Mouse (Mus musculus) CH12.LX (cell line): ENCODE measurements around the gene Olfr481. TPM values are rescaled to one million over a fixed set of nuclear protein-coding genes. Genes with fewer than 3 reads are reported as not detected.

Source experiments
- DNase-seq: peaks from one replicate; pipeline ENCODE4 v3.0.0-alpha.2; 2013; ENCODE audit errors: extremely low read depth
- H3K27ac ChIP-seq: 2 replicates; pipeline ENCODE4 v1.5.1; 2012; ENCODE audit warnings: low read depth, mild to moderate bottlenecking, control low read depth, moderate library complexity; ENCODE audit not compliant: insufficient read depth
- H3K27me3 ChIP-seq: replicated peaks from 2 replicates; pipeline ENCODE3; 2012; ENCODE audit warnings: inconsistent platforms
- H3K36me3 ChIP-seq, 2 experiments: replicated peaks in 1 of 2; 2 replicates each; pipeline versions ENCODE3 to v1.6.1; 2012; ENCODE audit warnings: inconsistent platforms in 1 of 2, low read length in 1 of 2, mild to moderate bottlenecking in 1 of 2, mixed read lengths in 1 of 2, moderate library complexity in 1 of 2; ENCODE audit not compliant: control insufficient read depth in 1 of 2, insufficient read depth in 1 of 2
- H3K4me1 ChIP-seq, 2 experiments: 2 replicates each; pipeline ENCODE4 v1.6.1; 2012; ENCODE audit warnings: inconsistent platforms in 1 of 2, moderate library complexity in 1 of 2; ENCODE audit not compliant: insufficient read depth in 2 of 2, control insufficient read depth in 1 of 2
- H3K4me2 ChIP-seq: 2 replicates; pipeline ENCODE4 v1.6.1; 2012; ENCODE audit warnings: low read depth, mild to moderate bottlenecking, control low read depth; ENCODE audit not compliant: poor library complexity, insufficient read depth, severe bottlenecking
- H3K4me3 ChIP-seq, 3 experiments: fragments of 150-350 bp in 1 of 3; sonication (generic) in 1 of 3; replicated peaks in 1 of 3; 2 replicates each; pipeline versions ENCODE3 to v1.5.1; 2011 to 2012; ENCODE audit warnings: low read depth in 2 of 3, low read length in 2 of 3, mild to moderate bottlenecking in 2 of 3, moderate library complexity in 2 of 3, control low read depth in 1 of 3, improper control_type of control experiment in 1 of 3, inconsistent platforms in 1 of 3, mixed read lengths in 1 of 3; ENCODE audit not compliant: poor library complexity in 1 of 3
- H3K79me2 ChIP-seq: replicated peaks from 2 replicates; pipeline ENCODE4 v1.6.1; 2012; ENCODE audit warnings: mild to moderate bottlenecking, moderate library complexity; ENCODE audit not compliant: control insufficient read depth, poor library complexity, insufficient read depth, severe bottlenecking; ENCODE audit errors: extremely low read depth
- H3K9ac ChIP-seq: 2 replicates; pipeline ENCODE4 v1.6.1; 2012; ENCODE audit warnings: low read depth, mild to moderate bottlenecking, control low read depth, moderate library complexity; ENCODE audit not compliant: insufficient read depth
- H3K9me3 ChIP-seq: replicated peaks from 2 replicates; pipeline ENCODE3; 2012; ENCODE audit warnings: low read length, inconsistent platforms, mixed read lengths
- E2F4 ChIP-seq: IDR thresholded peaks from 2 replicates; pipeline ENCODE4 v1.6.1; 2011; ENCODE audit warnings: low read depth, low read length, improper control_type of control experiment; ENCODE audit not compliant: insufficient replicate concordance
- EP300 ChIP-seq: IDR thresholded peaks from 2 replicates; pipeline ENCODE4 v1.6.1; 2011; ENCODE audit warnings: low read length, improper control_type of control experiment
- HCFC1 ChIP-seq: IDR thresholded peaks from 2 replicates; pipeline ENCODE4 v1.6.1; 2012; ENCODE audit warnings: low read depth, mild to moderate bottlenecking, inconsistent platforms, low read length, improper control_type of control experiment
- IRF4 ChIP-seq: IDR thresholded peaks from 2 replicates; pipeline ENCODE4 v1.6.1; 2014; ENCODE audit warnings: low read depth, mild to moderate bottlenecking, inconsistent platforms, low read length, improper control_type of control experiment
- JUN ChIP-seq: IDR thresholded peaks from 2 replicates; pipeline ENCODE4 v1.6.1; 2011; ENCODE audit warnings: low read depth, mild to moderate bottlenecking, low read length, improper control_type of control experiment, moderate library complexity; ENCODE audit not compliant: insufficient read depth
- MAFK ChIP-seq: IDR thresholded peaks from 2 replicates; pipeline ENCODE4 v1.6.1; 2011; ENCODE audit warnings: low read length, improper control_type of control experiment; ENCODE audit not compliant: insufficient replicate concordance
- MAX ChIP-seq: IDR thresholded peaks from 2 replicates; pipeline ENCODE4 v1.6.1; 2011; ENCODE audit warnings: low read length, improper control_type of control experiment
- MEF2A ChIP-seq: IDR thresholded peaks from 2 replicates; pipeline ENCODE4 v1.6.1; 2014; ENCODE audit warnings: low read depth, mild to moderate bottlenecking, inconsistent platforms, low read length, improper control_type of control experiment, borderline replicate concordance
- NELFE ChIP-seq: IDR thresholded peaks from 2 replicates; pipeline ENCODE4 v1.6.1; 2011; ENCODE audit warnings: low read depth, low read length, improper control_type of control experiment
- PAX5 ChIP-seq: IDR thresholded peaks from 2 replicates; pipeline ENCODE4 v1.6.1; 2012; ENCODE audit warnings: low read length, inconsistent platforms, mixed read lengths
- POLR2A ChIP-seq: IDR thresholded peaks from 2 replicates; pipeline ENCODE4 v1.6.1; 2011; ENCODE audit warnings: low read depth, mild to moderate bottlenecking, improper control_type of control experiment, low read length
- POLR2AphosphoS2 ChIP-seq: IDR thresholded peaks from 2 replicates; pipeline ENCODE4 v1.6.1; 2011; ENCODE audit warnings: low read depth, low read length, improper control_type of control experiment
- RAD21 ChIP-seq: IDR thresholded peaks from 2 replicates; pipeline ENCODE4 v1.6.1; 2011; ENCODE audit warnings: low read depth, mild to moderate bottlenecking, low read length, improper control_type of control experiment, moderate library complexity
- TBP ChIP-seq: conservative IDR thresholded peaks from 2 replicates; pipeline ENCODE4 v1.6.1; 2011; ENCODE audit warnings: low read depth, low read length, improper control_type of control experiment
- ZC3H11A ChIP-seq: IDR thresholded peaks from 2 replicates; pipeline ENCODE4 v1.6.1; 2012; ENCODE audit warnings: low read depth, mild to moderate bottlenecking, inconsistent platforms, low read length, improper control_type of control experiment
- ZKSCAN1 ChIP-seq: IDR thresholded peaks from 2 replicates; pipeline ENCODE4 v1.6.1; 2012; ENCODE audit warnings: low read depth, inconsistent platforms, low read length, improper control_type of control experiment, borderline replicate concordance
- ZNF384 ChIP-seq: IDR thresholded peaks from 2 replicates; pipeline ENCODE4 v1.6.1; 2012; ENCODE audit warnings: low read depth, low read length, improper control_type of control experiment, inconsistent platforms
- dilution Hi-C: fragments of 300-500 bp; cut with MboI; formaldehyde crosslinking; loops from 2 replicates; pipeline ENCODE4 v1.14.3; 2020; ENCODE audit warnings: low sequenced_read_pairs; ENCODE audit not compliant: extremely low pct_unique_long_range_greater_than_20kb, extremely low pct_ligation_motif_present
- in situ Hi-C: fragments of 300-500 bp; cut with MboI; formaldehyde crosslinking; loops from 3 replicates; pipeline ENCODE4 v1.14.3; 2019; ENCODE audit warnings: low sequenced_read_pairs, low pct_ligation_motif_present, low pct_unique_long_range_greater_than_20kb, mixed read lengths
- polyA plus RNA-seq: library from polyadenylated mRNA; unstranded; fragments of >175 nt; gene quantifications from 2 replicates; pipeline ENCODE4 v1.2.1, GENCODE M21; 2012; ENCODE audit warnings: low read depth; ENCODE audit not compliant: insufficient read length
- total RNA-seq, 2 experiments: library from RNA; depleted of rRNA; stranded (reverse); fragments of 300-350 nt in 1 of 2; fragments of >200 nt in 1 of 2; gene quantifications; 2 replicates each; pipeline ENCODE4 v1.2.3; 2012 to 2014

Olfr481 gene
- total and polyA plus RNA-seq, 3 experiments, result not detected

DNA sequence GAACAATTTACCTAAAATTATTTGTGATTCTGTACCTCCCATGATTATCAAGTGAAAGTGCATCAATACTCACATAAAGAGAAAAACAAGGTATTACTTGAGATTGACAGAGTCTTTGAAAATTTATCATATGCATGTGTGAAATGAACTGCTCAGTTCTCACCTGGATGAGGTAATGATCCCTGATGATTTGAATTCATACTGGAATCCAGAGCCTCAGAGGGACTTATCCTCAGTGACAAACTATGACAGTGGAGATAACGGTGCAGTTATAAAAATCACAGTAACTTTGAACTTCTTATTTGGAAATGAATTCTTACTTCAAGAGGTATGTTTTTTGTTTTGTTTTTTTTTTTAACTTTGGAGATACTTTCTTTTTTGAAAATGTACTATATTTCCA, 20.9 kb downstream of the Olfr481 start, which contains the start of gene Olfr483:
Olfr483 (plus strand) TSS at position 301 of the 400 bp plus-strand sequence.
- dilution Hi-C loops, result no loop called here
- TF ChIP-seq ZC3H11A, result no peak
- Histone ChIP-seq H3K27me3 (peaks cover 13% of the 10 kb centered on the region), H3K27ac (no peak within 1 kb of the TSS), H3K9me3 (no peaks in the 10 kb centered on the region), H3K4me1 (no peaks in the 10 kb centered on the region), H3K4me2 (no peak within 1 kb of the TSS), H3K79me2 (no peaks in the 10 kb centered on the region), H3K9ac (no peak within 1 kb of the TSS), H3K36me3 (no peaks in the 10 kb centered on the region), H3K4me3 (no peak within 1 kb of the TSS)
- in situ Hi-C loops, result no loop called here
- no peak for DNase-seq

DNA sequence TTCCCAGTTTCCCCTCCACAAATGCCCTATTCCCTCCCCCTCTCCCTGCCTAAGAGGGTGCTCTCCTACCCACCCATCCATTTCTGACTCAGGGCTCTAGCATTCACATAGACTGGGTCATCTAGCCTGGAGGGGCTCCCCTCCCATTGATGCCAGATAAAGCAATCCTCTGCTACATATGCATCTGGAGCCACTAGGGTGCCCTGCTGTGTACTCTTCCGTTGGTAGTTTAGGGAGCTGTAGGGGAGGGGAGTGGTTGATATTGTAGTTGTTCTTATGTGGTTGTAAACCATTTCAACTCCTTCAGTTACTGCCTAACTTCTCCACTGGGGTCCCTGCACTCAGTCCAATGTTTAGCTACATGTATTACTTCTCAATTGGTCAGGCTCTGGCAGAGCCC, 41.0 kb downstream of the Olfr481 start:
- Histone ChIP-seq H3K4me2 (no peak overlapping the region), H3K36me3 (no peaks in the 10 kb centered on the region), H3K4me1 (no peaks in the 10 kb centered on the region), H3K27ac (no peak overlapping the region), H3K79me2 (no peaks in the 10 kb centered on the region), H3K27me3 (peaks cover 23% of the 10 kb centered on the region), H3K9ac (no peak overlapping the region), H3K4me3 (no peak overlapping the region), H3K9me3 (no peaks in the 10 kb centered on the region)
- DNase-seq, result no peak
- no peak for TF ChIP-seq RAD21
- dilution Hi-C loops (no loop called here), in situ Hi-C loops (no loop called here)

GRCm38 (mm10) chr7:108121416-108121815, 41.8 kb downstream of the Olfr481 start:
- Histone ChIP-seq H3K9me3 (no peaks in the 10 kb centered on the region), H3K27me3 (peaks cover 23% of the 10 kb centered on the region), H3K36me3 (no peaks in the 10 kb centered on the region), H3K27ac (no peak overlapping the region), H3K4me3 (no peak overlapping the region), H3K9ac (no peak overlapping the region), H3K4me2 (no peak overlapping the region), H3K4me1 (no peaks in the 10 kb centered on the region), H3K79me2 (no peaks in the 10 kb centered on the region)
- no peak for DNase-seq
- TF ChIP-seq PAX5 (no peak), TBP (no peak), EP300 (no peak), POLR2AphosphoS2 (no peak), ZKSCAN1 (no peak), RAD21 (no peak), POLR2A (no peak), NELFE (no peak), HCFC1 (no peak), MAFK (no peak), MAX (no peak), E2F4 (no peak), JUN (no peak), ZNF384 (no peak), MEF2A (no peak), IRF4 (no peak)
- in situ Hi-C loops (no loop called here), dilution Hi-C loops (no loop called here)
